Mouse (Mus musculus) liver, embryonic 14.5 days (tissue): ENCODE measurements around the gene Per1. TPM values are rescaled to one million over a fixed set of nuclear protein-coding genes. Genes with fewer than 3 reads are reported as not detected.

Experiments used
- ATAC-seq: fragments of 200-750 bp; cut with Nextera tagmentation; 2 replicates; pipeline ENCODE4 v1.8.0; 2017; ENCODE audit warnings: moderate number of reproducible peaks, mild to moderate bottlenecking, moderate library complexity; ENCODE audit not compliant: insufficient read depth
- DNase-seq, 3 experiments: peaks; one replicate each; pipeline ENCODE4 v3.0.0-alpha.2; 2012 to 2013; ENCODE audit warnings: low read depth in 3 of 3, low spot score in 3 of 3
- H3K27ac ChIP-seq: fragments of 300-500 bp; sonication (generic); 2 replicates; pipeline ENCODE4 v1.5.1; 2014; ENCODE audit warnings: moderate library complexity, mild to moderate bottlenecking, control low read depth, inconsistent platforms
- H3K27me3 ChIP-seq: fragments of 300-500 bp; sonication (generic); 2 replicates; pipeline ENCODE4 v1.6.1; 2014; ENCODE audit warnings: mild to moderate bottlenecking, low read length, moderate library complexity; ENCODE audit not compliant: control insufficient read depth, insufficient read depth
- H3K36me3 ChIP-seq: fragments of 300-500 bp; sonication (generic); replicated peaks from 2 replicates; pipeline ENCODE4 v1.6.1; 2014; ENCODE audit warnings: low read depth; ENCODE audit not compliant: control insufficient read depth, insufficient read depth
- H3K4me1 ChIP-seq, 2 experiments: fragments of 200-500 bp in 1 of 2; fragments of 300-500 bp in 1 of 2; sonication (generic) in 1 of 2; replicated peaks; 2 replicates each; pipeline ENCODE4 v1.6.1; 2012 to 2014; ENCODE audit warnings: antibody characterized with exemption in 1 of 2, inconsistent platforms in 1 of 2, low read length in 1 of 2; ENCODE audit not compliant: control insufficient read depth in 2 of 2, insufficient read depth in 2 of 2
- H3K4me2 ChIP-seq: fragments of 300-500 bp; sonication (generic); 2 replicates; pipeline ENCODE4 v1.6.1; 2014; ENCODE audit warnings: low read depth, mild to moderate bottlenecking, control low read depth, moderate library complexity
- H3K4me3 ChIP-seq, 2 experiments: fragments of 200-500 bp in 1 of 2; fragments of 300-500 bp in 1 of 2; sonication (generic) in 1 of 2; 2 replicates each; pipeline ENCODE4 v1.5.1; 2012 to 2014; ENCODE audit warnings: low read depth in 2 of 2, low read length in 2 of 2, mild to moderate bottlenecking in 2 of 2, control low read depth in 1 of 2, inconsistent platforms in 1 of 2, moderate library complexity in 1 of 2; ENCODE audit not compliant: insufficient read depth in 1 of 2
- H3K9ac ChIP-seq: fragments of 300-500 bp; sonication (generic); replicated peaks from 2 replicates; pipeline ENCODE4 v1.6.1; 2014; ENCODE audit warnings: mild to moderate bottlenecking, control low read depth, moderate library complexity
- H3K9me3 ChIP-seq: fragments of 300-500 bp; sonication (generic); 2 replicates; pipeline ENCODE4 v1.6.1; 2016; ENCODE audit warnings: low read length, mixed read lengths; ENCODE audit not compliant: control insufficient read depth
- CTCF ChIP-seq: IDR thresholded peaks from 2 replicates; pipeline ENCODE4 v1.5.1; 2016; ENCODE audit warnings: antibody characterized with exemption, low read depth, control low read depth
- EP300 ChIP-seq: IDR thresholded peaks from 2 replicates; pipeline ENCODE4 v1.6.1; 2016; ENCODE audit warnings: antibody characterized with exemption, low read depth
- WGBS: fragments of 180-500 bp; shearing (Covaris S2); extraction: QIAGEN DNeasy Blood & Tissue Kit; methylation state at CpG from one replicate; pipeline ENCODE4 v1.1.7; 2014; ENCODE audit not compliant: insufficient replicate concordance; 5-methylcytosine and 5-hydroxymethylcytosine counted together
- polyA plus RNA-seq, 2 experiments: library from polyadenylated mRNA; depleted of rRNA in 1 of 2; stranded (reverse) in 1 of 2; unstranded in 1 of 2; fragments of >200 nt; fragmentation: Nextera tagmentation in 1 of 2; extraction: Ambion mirVana in 1 of 2; gene quantifications; 2 replicates each; pipeline versions ENCODE4 v1.2.1 to v1.2.3; 2012 to 2014

Per1 gene
- polyA plus RNA-seq, 2 experiments = 1.9 to 4.2 TPM

DNA sequence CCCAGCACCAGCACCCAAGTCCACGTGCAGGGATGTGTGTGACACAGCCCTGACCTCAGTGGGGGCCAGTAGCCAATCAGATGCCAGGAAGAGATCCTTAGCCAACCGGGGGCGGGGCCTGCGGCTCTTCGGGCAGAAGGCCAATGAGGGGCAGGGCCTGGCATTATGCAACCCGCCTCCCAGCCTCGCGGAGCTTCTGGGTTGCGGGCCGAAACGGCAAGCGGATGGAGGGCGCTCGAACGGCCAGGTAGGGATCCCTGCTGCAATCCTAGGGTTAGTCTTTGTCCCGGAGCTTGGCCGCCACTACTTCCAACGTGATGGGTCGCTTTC is 3.7 kb downstream of the Per1 start:
- Histone ChIP-seq H3K36me3 (peaks cover under 1% of the 10 kb centered on the region), H3K4me2 (peak overlapping the region; percentile 93), H3K27ac (peak overlapping the region; percentile 61), H3K9me3 (no peaks in the 10 kb centered on the region), H3K9ac (peak overlapping the region; percentile 61), H3K4me3 (peak overlapping the region; percentile 53 to 59), H3K27me3 (no peaks in the 10 kb centered on the region), H3K4me1 (peaks cover 38 to 48% of the 10 kb centered on the region in 2 experiments)
- ATAC-seq (peak; percentile 47), DNase-seq (peak; percentile 91 to 95 (median 92))
- WGBS = 0% methylated on average over 19 of the region's 19 CpGs
- no peak; the same call in 1 of the 2 replicates for TF ChIP-seq CTCF
- TF ChIP-seq EP300 = no peak

DNA sequence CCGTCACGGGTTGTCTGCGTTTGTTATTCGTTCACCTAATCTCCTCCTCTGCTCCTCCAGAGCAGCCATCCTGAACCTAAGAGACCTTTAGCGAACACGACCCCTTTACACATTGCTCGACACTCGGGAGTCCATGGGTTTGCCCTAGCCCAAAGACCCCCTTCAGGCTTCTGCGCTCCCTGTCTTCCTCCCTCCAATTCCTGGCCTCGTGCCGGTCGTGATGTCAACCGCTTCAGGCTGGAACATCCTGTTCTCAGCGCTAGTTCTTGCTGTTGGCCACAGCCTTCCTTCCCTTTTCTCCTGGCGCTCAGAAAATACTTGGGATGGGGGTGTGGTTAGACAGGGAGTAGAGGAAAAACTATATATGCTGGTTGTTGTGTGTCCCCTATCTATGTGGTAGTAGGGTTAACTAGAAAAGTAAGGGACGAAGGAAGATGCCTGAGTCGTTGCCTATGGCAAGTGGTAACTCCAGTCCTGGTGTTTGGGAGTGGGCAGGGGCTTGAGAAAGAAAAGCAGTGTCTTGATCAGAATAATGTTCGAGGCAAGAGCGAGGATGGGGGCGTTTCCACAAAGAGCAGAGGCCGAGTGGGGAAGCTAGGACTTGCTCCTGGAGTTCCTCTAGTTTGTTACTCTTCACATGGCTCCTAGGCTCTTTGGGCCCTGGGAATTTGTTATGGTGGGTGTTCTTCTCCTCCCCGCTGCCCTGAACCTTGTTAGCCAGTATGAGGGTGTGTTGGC is 4.3 kb downstream of the Per1 start:
- H3K27me3 ChIP-seq = no peaks in the 10 kb centered on the region
- TF ChIP-seq CTCF (no peak), EP300 (no peak)
- peak overlapping the region; percentile 61 for H3K9ac ChIP-seq
- H3K9me3 ChIP-seq = no peaks in the 10 kb centered on the region
- WGBS = 2% methylated on average over 22 of the region's 22 CpGs
- peak overlapping the region; percentile 61 for H3K27ac ChIP-seq
- DNase-seq (no peak), ATAC-seq (no peak)
- H3K4me1 ChIP-seq = peaks cover 37 to 47% of the 10 kb centered on the region in 2 experiments
- H3K4me3 ChIP-seq = peak overlapping the region; percentile 53 to 59
- H3K4me2 ChIP-seq = peak overlapping the region; percentile 93
- peaks cover 5% of the 10 kb centered on the region for H3K36me3 ChIP-seq

DNA sequence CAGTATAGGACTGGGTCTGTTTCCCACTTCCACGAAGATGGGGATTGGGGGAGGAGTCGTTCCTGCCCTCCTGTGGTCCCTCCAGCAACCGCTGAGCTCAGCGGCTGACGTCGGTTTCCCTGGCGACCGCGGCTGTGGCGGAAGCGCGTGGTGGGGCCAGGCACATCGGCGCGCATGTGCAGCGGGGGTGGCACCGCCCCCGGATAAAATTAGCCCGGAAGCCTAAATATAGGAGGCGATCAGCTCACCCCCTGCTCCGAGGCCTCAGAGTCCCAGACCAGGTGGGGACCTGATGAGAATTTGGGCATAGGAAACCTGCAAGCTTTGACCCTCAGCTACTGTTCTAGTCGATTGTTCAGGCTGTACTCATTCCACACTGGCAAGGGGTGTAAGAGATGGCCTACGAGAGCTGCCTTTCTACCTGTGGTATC is 4.9 kb downstream of the Per1 start:
- H3K9me3 ChIP-seq = no peaks in the 10 kb centered on the region
- ATAC-seq (peak; percentile 9), DNase-seq (peak; percentile 65 to 78 (median 72))
- peak overlapping the region; percentile 61; the same call in 1 of the 2 replicates for H3K27ac ChIP-seq
- H3K9ac ChIP-seq = peak overlapping the region; percentile 43
- peak overlapping the region; percentile 53 to 59 for H3K4me3 ChIP-seq
- H3K4me1 ChIP-seq = peaks cover 34 to 44% of the 10 kb centered on the region in 2 experiments
- TF ChIP-seq EP300 (no peak), CTCF (peak; percentile 28; the same call in 1 of the 2 replicates)
- peak overlapping the region; percentile 93 for H3K4me2 ChIP-seq
- WGBS = under 1% methylated on average over 23 of the region's 23 CpGs
- peaks cover 5% of the 10 kb centered on the region for H3K36me3 ChIP-seq
- no peaks in the 10 kb centered on the region for H3K27me3 ChIP-seq

DNA sequence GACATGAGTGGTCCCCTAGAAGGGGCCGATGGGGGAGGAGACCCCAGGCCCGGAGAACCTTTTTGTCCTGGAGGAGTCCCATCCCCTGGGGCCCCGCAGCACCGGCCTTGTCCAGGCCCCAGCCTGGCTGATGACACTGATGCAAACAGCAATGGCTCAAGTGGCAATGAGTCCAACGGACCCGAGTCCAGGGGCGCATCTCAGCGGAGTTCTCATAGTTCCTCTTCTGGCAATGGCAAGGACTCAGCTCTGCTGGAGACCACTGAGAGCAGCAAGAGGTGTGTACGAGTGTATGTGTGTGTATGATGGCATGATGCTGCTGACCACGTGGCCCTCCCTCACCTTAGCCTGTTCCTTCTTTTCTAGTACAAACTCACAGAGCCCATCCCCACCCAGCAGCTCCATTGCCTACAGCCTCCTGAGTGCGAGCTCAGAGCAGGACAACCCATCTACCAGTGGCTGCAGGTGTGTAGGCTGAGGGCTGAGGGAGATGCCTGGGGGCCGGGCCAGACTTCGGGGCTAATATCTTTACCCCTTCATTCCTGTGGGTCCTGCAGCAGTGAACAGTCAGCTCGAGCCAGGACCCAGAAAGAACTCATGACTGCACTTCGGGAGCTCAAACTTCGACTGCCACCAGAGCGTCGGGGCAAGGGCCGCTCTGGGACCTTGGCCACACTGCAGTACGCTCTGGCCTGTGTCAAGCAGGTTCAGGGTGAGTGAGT is 5.8 kb downstream of the Per1 start:
- DNase-seq = no peak
- Histone ChIP-seq H3K27ac (no peak overlapping the region), H3K4me1 (peaks cover 31 to 40% of the 10 kb centered on the region in 2 experiments), H3K9me3 (no peaks in the 10 kb centered on the region), H3K27me3 (no peaks in the 10 kb centered on the region), H3K4me3 (peak overlapping the region in 1 of 2 experiments; percentile 53; a peak in 1 of 4 replicates), H3K9ac (no peak overlapping the region), H3K36me3 (peaks cover 8% of the 10 kb centered on the region), H3K4me2 (peak overlapping the region; percentile 93)
- no peak for ATAC-seq
- TF ChIP-seq CTCF = no peak
- TF ChIP-seq EP300 = no peak
- 69% methylated on average over 20 of the region's 20 CpGs for WGBS
